Mouse (Mus musculus): Measurements from ENCODE around the gene Sec16a.

GRCm38 (mm10) chr2:26444946-26445665 lies at the start of gene Sec16a:
- TF ChIP-seq CTCF (IDR thresholded peaks at IDR 0.05; ENCODE audit: extremely low read depth, insufficient read depth, low read length) (no peak), POLR2A (IDR thresholded peaks at IDR 0.05; ENCODE audit: extremely low read depth, insufficient read depth, low read length) (peak; percentile 84)
